Mouse (Mus musculus) splenic B cell, adult 2 months (primary cell): Measurements from ENCODE around the gene Heatr9.

Experiments used
- DNase-seq: peaks from one replicate; pipeline ENCODE4 v3.0.0-alpha.2; 2011; ENCODE audit warnings: low read depth, low spot score
- H3K27me3 ChIP-seq: 2 replicates; pipeline ENCODE4 v1.6.1; 2012; ENCODE audit warnings: mild to moderate bottlenecking, low read length, moderate library complexity, mixed read lengths; ENCODE audit not compliant: control insufficient read depth, poor library complexity, insufficient read depth, severe bottlenecking
- H3K36me3 ChIP-seq: 2 replicates; pipeline ENCODE4 v1.6.1; 2012; ENCODE audit warnings: mild to moderate bottlenecking, low read length, moderate library complexity, mixed read lengths; ENCODE audit not compliant: control insufficient read depth, poor library complexity, insufficient read depth, severe bottlenecking

The Heatr9 gene

GRCm38 (mm10) chr11:83541415-83541814, 19.4 kb upstream of the Heatr9 start:
- Histone ChIP-seq H3K27me3 (no peaks in the 10 kb centered on the region), H3K36me3 (no peaks in the 10 kb centered on the region)
- DNase-seq, result no peak

GRCm38 (mm10) chr11:83540931-83541330, 19.0 kb upstream of the Heatr9 start:
- DNase-seq, result no peak
- no peaks in the 10 kb centered on the region for H3K36me3 ChIP-seq
- H3K27me3 ChIP-seq, result no peaks in the 10 kb centered on the region

GRCm38 (mm10) chr11:83538705-83539314, 16.8 kb upstream of the Heatr9 start:
- no peaks in the 10 kb centered on the region for H3K27me3 ChIP-seq
- no peak for DNase-seq
- no peaks in the 10 kb centered on the region for H3K36me3 ChIP-seq

- DNase-seq, result no peak
- Histone ChIP-seq H3K27me3 (no peaks in the 10 kb centered on the region), H3K36me3 (no peaks in the 10 kb centered on the region)
Measured at GRCm38 (mm10) chr11:83536831-83537230, 14.9 kb upstream of the Heatr9 start.

GRCm38 (mm10) chr11:83534609-83535423, 12.8 kb upstream of the Heatr9 start:
- Histone ChIP-seq H3K27me3 (no peaks in the 10 kb centered on the region), H3K36me3 (no peaks in the 10 kb centered on the region)
- DNase-seq, result no peak

- no peaks in the 10 kb centered on the region for H3K27me3 ChIP-seq
- H3K36me3 ChIP-seq, result no peaks in the 10 kb centered on the region
- DNase-seq, result no peak
Measured at GRCm38 (mm10) chr11:83534143-83534542, 12.2 kb upstream of the Heatr9 start.

GRCm38 (mm10) chr11:83533192-83533591, 11.2 kb upstream of the Heatr9 start:
- Histone ChIP-seq H3K27me3 (no peaks in the 10 kb centered on the region), H3K36me3 (no peaks in the 10 kb centered on the region)
- peak; percentile 20 for DNase-seq

- DNase-seq, result no peak
- no peaks in the 10 kb centered on the region for H3K36me3 ChIP-seq
- no peaks in the 10 kb centered on the region for H3K27me3 ChIP-seq
Measured at GRCm38 (mm10) chr11:83530360-83530759, 8.4 kb upstream of the Heatr9 start, which contains the start of gene Ccl5. TSS of gene Ccl5 (minus strand) at chr11:83530518.

- H3K27me3 ChIP-seq, result no peaks in the 10 kb centered on the region
- H3K36me3 ChIP-seq, result no peaks in the 10 kb centered on the region
- no peak for DNase-seq
Measured at GRCm38 (mm10) chr11:83529024-83529423, 7.0 kb upstream of the Heatr9 start.

- no peak for DNase-seq
- Histone ChIP-seq H3K36me3 (no peaks in the 10 kb centered on the region; the same call in none of the 2 replicates), H3K27me3 (no peaks in the 10 kb centered on the region)
Measured at GRCm38 (mm10) chr11:83518371-83518770, 3.6 kb downstream of the Heatr9 start.

- H3K27me3 ChIP-seq, result no peaks in the 10 kb centered on the region
- DNase-seq, result no peak
Measured at GRCm38 (mm10) chr11:83517153-83517552, 4.8 kb downstream of the Heatr9 start.

GRCm38 (mm10) chr11:83509521-83509920, 12.5 kb downstream of the Heatr9 start:
- DNase-seq, result no peak

More at GRCm38 (mm10) chr11:83517153-83517552, 4.8 kb downstream of the Heatr9 start:
- H3K36me3 ChIP-seq, result no peaks in the 10 kb centered on the region; the same call in none of the 2 replicates

GRCm38 (mm10) chr11:83504308-83504707, 17.7 kb downstream of the Heatr9 start:
- DNase-seq, result no peak
- no peaks in the 10 kb centered on the region for H3K27me3 ChIP-seq
- H3K36me3 ChIP-seq, result peaks cover 14% of the 10 kb centered on the region; the same call in 1 of the 2 replicates

More at GRCm38 (mm10) chr11:83509521-83509920, 12.5 kb downstream of the Heatr9 start:
- H3K27me3 ChIP-seq, result no peaks in the 10 kb centered on the region
- H3K36me3 ChIP-seq, result peaks cover 2% of the 10 kb centered on the region; the same call in 1 of the 2 replicates

- no peaks in the 10 kb centered on the region for H3K27me3 ChIP-seq
- H3K36me3 ChIP-seq, result peaks cover 12% of the 10 kb centered on the region; the same call in 1 of the 2 replicates
- DNase-seq, result no peak
Measured at GRCm38 (mm10) chr11:83495571-83495970, 26.4 kb downstream of the Heatr9 start.

- Histone ChIP-seq H3K36me3 (peaks cover 8% of the 10 kb centered on the region; the same call in 1 of the 2 replicates), H3K27me3 (no peaks in the 10 kb centered on the region)
- peak; percentile 40 for DNase-seq
Measured at GRCm38 (mm10) chr11:83491488-83491887, 30.5 kb downstream of the Heatr9 start.
